Mouse (Mus musculus): ENCODE data around the gene Telo2.

GRCm38 (mm10) chr17:25063261-25063660 lies 52.5 kb downstream of the Telo2 start:
- TF ChIP-seq CTCF (IDR thresholded peaks at IDR 0.05; ENCODE audit: low read depth): no peak
- no peak for TF ChIP-seq EP300 (optimal IDR thresholded peaks at IDR 0.05)
